Mouse (Mus musculus): ENCODE measurements around the gene Col23a1. TPM values are rescaled to one million over a fixed set of nuclear protein-coding genes. Genes with fewer than 3 reads are reported as not detected.

The Col23a1 gene
- polyA plus RNA-seq, 1 experiment: 0.76 TPM

GRCm38 (mm10) chr11:51518100-51518499 is 228.4 kb downstream of the Col23a1 start:
- TF ChIP-seq POLR2A (IDR thresholded peaks at IDR 0.05; ENCODE audit: insufficient read depth, low read length) (no peak), EP300 (IDR thresholded peaks at IDR 0.05; ENCODE audit: insufficient read depth, low read depth, low read length) (no peak), CTCF (IDR thresholded peaks at IDR 0.05; ENCODE audit: low read depth, low read length) (no peak)
- Histone ChIP-seq H3K27ac (ENCODE audit: insufficient read depth, low read length) (no peak overlapping the region), H3K9me3 (replicated peaks; ENCODE audit: control insufficient read depth, insufficient read depth, low read length, poor library complexity, severe bottlenecking) (no peaks in the 10 kb centered on the region), H3K4me3 (ENCODE audit: low read depth, low read length) (no peak overlapping the region), H3K27me3 (ENCODE audit: control insufficient read depth, insufficient read depth, low read length, poor library complexity, severe bottlenecking) (no peaks in the 10 kb centered on the region), H3K9ac (ENCODE audit: low read depth, poor library complexity, severe bottlenecking) (no peak overlapping the region), H3K4me1 (ENCODE audit: control insufficient read depth, insufficient read depth, low read length) (no peaks in the 10 kb centered on the region), H3K36me3 (ENCODE audit: control insufficient read depth, insufficient read depth, low read length, poor library complexity, severe bottlenecking) (no peaks in the 10 kb centered on the region)

DNA sequence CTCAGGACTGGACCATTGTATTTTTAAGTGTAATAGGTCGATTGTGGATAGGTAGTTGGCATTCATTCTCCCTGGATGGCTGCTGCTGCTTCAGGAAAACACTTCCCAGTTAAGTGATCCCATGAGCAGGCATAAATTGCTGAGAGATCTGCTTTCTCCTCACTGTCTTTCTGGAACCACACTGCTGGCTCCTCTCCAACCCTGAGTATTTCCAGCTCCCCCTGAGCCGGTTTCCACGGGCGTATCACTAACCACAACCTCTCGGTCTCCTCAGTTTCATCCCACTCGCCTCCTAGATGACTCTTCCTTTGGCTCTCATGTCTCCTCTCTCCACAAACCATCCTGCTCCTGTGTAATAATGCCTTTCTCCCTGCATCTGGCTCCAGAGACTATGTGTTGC is 228.9 kb downstream of the Col23a1 start:
- Histone ChIP-seq H3K4me1 (ENCODE audit: control insufficient read depth, insufficient read depth, low read length) (no peaks in the 10 kb centered on the region), H3K27me3 (ENCODE audit: control insufficient read depth, insufficient read depth, low read length, poor library complexity, severe bottlenecking) (no peaks in the 10 kb centered on the region)

GRCm38 (mm10) chr11:51521440-51521839 is 231.7 kb downstream of the Col23a1 start:
- Histone ChIP-seq H3K4me3 (ENCODE audit: low read depth, low read length) (no peak overlapping the region), H3K9me3 (replicated peaks; ENCODE audit: control insufficient read depth, insufficient read depth, low read length, poor library complexity, severe bottlenecking) (no peaks in the 10 kb centered on the region), H3K4me1 (ENCODE audit: control insufficient read depth, insufficient read depth, low read length) (no peaks in the 10 kb centered on the region), H3K27me3 (ENCODE audit: control insufficient read depth, insufficient read depth, low read length, poor library complexity, severe bottlenecking) (no peaks in the 10 kb centered on the region), H3K27ac (ENCODE audit: insufficient read depth, low read length) (no peak overlapping the region), H3K9ac (ENCODE audit: low read depth, poor library complexity, severe bottlenecking) (no peak overlapping the region), H3K36me3 (ENCODE audit: control insufficient read depth, insufficient read depth, low read length, poor library complexity, severe bottlenecking) (no peaks in the 10 kb centered on the region)
- TF ChIP-seq CTCF (IDR thresholded peaks at IDR 0.05; ENCODE audit: low read depth, low read length) (no peak), EP300 (IDR thresholded peaks at IDR 0.05; ENCODE audit: insufficient read depth, low read depth, low read length) (no peak), POLR2A (IDR thresholded peaks at IDR 0.05; ENCODE audit: insufficient read depth, low read length) (no peak)

More for the DNA sequence above, 228.9 kb downstream of the Col23a1 start:
- Histone ChIP-seq H3K4me3 (ENCODE audit: low read depth, low read length) (no peak overlapping the region), H3K9ac (ENCODE audit: low read depth, poor library complexity, severe bottlenecking) (no peak overlapping the region), H3K9me3 (replicated peaks; ENCODE audit: control insufficient read depth, insufficient read depth, low read length, poor library complexity, severe bottlenecking) (no peaks in the 10 kb centered on the region), H3K36me3 (ENCODE audit: control insufficient read depth, insufficient read depth, low read length, poor library complexity, severe bottlenecking) (no peaks in the 10 kb centered on the region), H3K27ac (ENCODE audit: insufficient read depth, low read length) (no peak overlapping the region)
- TF ChIP-seq CTCF (IDR thresholded peaks at IDR 0.05; ENCODE audit: low read depth, low read length) (no peak), EP300 (IDR thresholded peaks at IDR 0.05; ENCODE audit: insufficient read depth, low read depth, low read length) (no peak), POLR2A (IDR thresholded peaks at IDR 0.05; ENCODE audit: insufficient read depth, low read length) (no peak)

DNA sequence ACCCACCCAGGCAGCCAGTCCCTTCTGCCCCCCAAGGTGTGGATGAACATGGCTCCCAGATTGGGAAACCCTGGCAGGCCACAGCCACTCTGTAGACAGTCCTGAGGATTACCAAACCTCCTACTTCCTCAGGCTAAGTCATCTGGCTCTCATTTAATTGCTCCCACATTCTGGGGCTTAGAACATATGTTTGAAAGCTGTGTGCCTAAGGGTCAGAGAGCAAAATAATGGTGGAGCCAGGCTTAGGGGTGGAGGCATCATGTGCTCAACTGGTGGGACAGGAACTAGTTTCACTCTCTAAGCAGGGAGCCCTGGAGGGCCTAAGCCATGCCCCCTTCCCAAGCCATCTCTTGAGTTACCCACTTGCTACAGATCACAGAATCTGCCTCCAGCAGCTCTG is 233.5 kb downstream of the Col23a1 start:
- Histone ChIP-seq H3K9ac (ENCODE audit: low read depth, poor library complexity, severe bottlenecking) (no peak overlapping the region), H3K4me1 (ENCODE audit: control insufficient read depth, insufficient read depth, low read length) (no peaks in the 10 kb centered on the region), H3K4me3 (ENCODE audit: low read depth, low read length) (no peak overlapping the region), H3K9me3 (replicated peaks; ENCODE audit: control insufficient read depth, insufficient read depth, low read length, poor library complexity, severe bottlenecking) (no peaks in the 10 kb centered on the region), H3K27ac (ENCODE audit: insufficient read depth, low read length) (no peak overlapping the region), H3K27me3 (ENCODE audit: control insufficient read depth, insufficient read depth, low read length, poor library complexity, severe bottlenecking) (no peaks in the 10 kb centered on the region), H3K36me3 (ENCODE audit: control insufficient read depth, insufficient read depth, low read length, poor library complexity, severe bottlenecking) (no peaks in the 10 kb centered on the region)
- TF ChIP-seq EP300 (IDR thresholded peaks at IDR 0.05; ENCODE audit: insufficient read depth, low read depth, low read length) (no peak), POLR2A (IDR thresholded peaks at IDR 0.05; ENCODE audit: insufficient read depth, low read length) (no peak)

- no peak overlapping the region for H3K27ac ChIP-seq (ENCODE audit: insufficient read depth, low read length)
Observed at GRCm38 (mm10) chr11:51523625-51524024, 233.9 kb downstream of the Col23a1 start.

DNA sequence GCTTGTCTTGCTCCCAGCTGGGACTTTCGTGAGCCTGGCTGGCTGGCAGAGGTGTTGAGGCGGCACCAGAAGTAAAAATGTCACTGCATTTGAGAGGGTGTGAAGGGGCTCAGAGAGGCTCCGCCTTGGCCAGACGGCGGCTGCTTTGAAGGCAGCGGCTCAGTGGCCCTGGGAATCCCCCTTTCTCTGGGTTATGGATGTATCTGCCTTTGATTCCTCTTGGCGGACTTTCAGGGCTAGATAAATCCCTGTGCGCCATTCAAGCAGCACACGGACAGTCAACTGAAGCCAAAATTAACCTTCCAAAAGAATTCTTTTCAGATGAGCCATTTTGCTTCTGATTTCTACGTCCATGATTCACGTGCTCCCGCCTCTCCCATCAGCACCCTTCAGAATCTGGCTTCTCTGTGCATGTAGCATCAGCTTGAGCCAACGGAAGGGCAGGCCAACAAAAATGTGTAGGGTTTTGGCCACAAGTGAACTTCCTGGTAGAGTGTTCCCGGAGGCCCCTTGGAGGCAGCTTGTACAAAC is 237.0 kb downstream of the Col23a1 start:
- H3K27me3 ChIP-seq (ENCODE audit: control insufficient read depth, insufficient read depth, low read length, poor library complexity, severe bottlenecking): no peaks in the 10 kb centered on the region
- no peak overlapping the region for H3K9ac ChIP-seq (ENCODE audit: low read depth, poor library complexity, severe bottlenecking)
- H3K9me3 ChIP-seq (replicated peaks; ENCODE audit: control insufficient read depth, insufficient read depth, low read length, poor library complexity, severe bottlenecking): no peaks in the 10 kb centered on the region
- no peak overlapping the region for H3K4me3 ChIP-seq (ENCODE audit: low read depth, low read length)
- TF ChIP-seq POLR2A (IDR thresholded peaks at IDR 0.05; ENCODE audit: insufficient read depth, low read length) (no peak), EP300 (IDR thresholded peaks at IDR 0.05; ENCODE audit: insufficient read depth, low read depth, low read length) (no peak), CTCF (IDR thresholded peaks at IDR 0.05; ENCODE audit: low read depth, low read length) (no peak)
- no peaks in the 10 kb centered on the region for H3K36me3 ChIP-seq (ENCODE audit: control insufficient read depth, insufficient read depth, low read length, poor library complexity, severe bottlenecking)
- no peaks in the 10 kb centered on the region for H3K4me1 ChIP-seq (ENCODE audit: control insufficient read depth, insufficient read depth, low read length)
- H3K27ac ChIP-seq (ENCODE audit: insufficient read depth, low read length): no peak overlapping the region

More at GRCm38 (mm10) chr11:51523625-51524024, 233.9 kb downstream of the Col23a1 start:
- TF ChIP-seq POLR2A (IDR thresholded peaks at IDR 0.05; ENCODE audit: insufficient read depth, low read length): no peak
- TF ChIP-seq CTCF (IDR thresholded peaks at IDR 0.05; ENCODE audit: low read depth, low read length): no peak
- no peak for TF ChIP-seq EP300 (IDR thresholded peaks at IDR 0.05; ENCODE audit: insufficient read depth, low read depth, low read length)
- Histone ChIP-seq H3K4me1 (ENCODE audit: control insufficient read depth, insufficient read depth, low read length) (no peaks in the 10 kb centered on the region), H3K36me3 (ENCODE audit: control insufficient read depth, insufficient read depth, low read length, poor library complexity, severe bottlenecking) (no peaks in the 10 kb centered on the region), H3K9ac (ENCODE audit: low read depth, poor library complexity, severe bottlenecking) (no peak overlapping the region), H3K27me3 (ENCODE audit: control insufficient read depth, insufficient read depth, low read length, poor library complexity, severe bottlenecking) (no peaks in the 10 kb centered on the region), H3K4me3 (ENCODE audit: low read depth, low read length) (no peak overlapping the region), H3K9me3 (replicated peaks; ENCODE audit: control insufficient read depth, insufficient read depth, low read length, poor library complexity, severe bottlenecking) (no peaks in the 10 kb centered on the region)
